Mouse (Mus musculus) R1 (cell line): ENCODE results near the gene Amt.

Experiments
- DNase-seq: peaks from one replicate; pipeline ENCODE4 v3.0.0-alpha.2; 2018; ENCODE audit warnings: low read depth, low spot score

Amt gene

GRCm38 (mm10) chr9:108338886-108339781 lies 42.5 kb downstream of the Amt start, which contains the start of gene Gpx1:
Gene Gpx1, plus strand, starts transcription at chr9:108338903.
- peak; percentile 99 for DNase-seq

- DNase-seq: peak; percentile 53
Observed at GRCm38 (mm10) chr9:108339886-108340257, 43.2 kb downstream of the Amt start.

- DNase-seq: no peak
Observed at GRCm38 (mm10) chr9:108340258-108341138, 43.8 kb downstream of the Amt start.

- DNase-seq: no peak
Observed at GRCm38 (mm10) chr9:108341139-108341475, 44.5 kb downstream of the Amt start.

- DNase-seq: no peak
Observed at GRCm38 (mm10) chr9:108341801-108342200, 45.1 kb downstream of the Amt start.

GRCm38 (mm10) chr9:108342301-108342831 lies 45.7 kb downstream of the Amt start:
- no peak for DNase-seq

- DNase-seq: no peak
Observed at GRCm38 (mm10) chr9:108343331-108343730, 46.7 kb downstream of the Amt start.

GRCm38 (mm10) chr9:108343835-108344234 lies 47.2 kb downstream of the Amt start:
- DNase-seq: no peak

GRCm38 (mm10) chr9:108344471-108344870 lies 47.8 kb downstream of the Amt start:
- DNase-seq: no peak

- DNase-seq: no peak
Observed at GRCm38 (mm10) chr9:108347024-108347423, 50.4 kb downstream of the Amt start.

- DNase-seq: peak; percentile 81
Observed at GRCm38 (mm10) chr9:108347540-108348289, 51.1 kb downstream of the Amt start, which contains the start of gene Usp4. Gene Usp4, plus strand, starts transcription at chr9:108347853.

GRCm38 (mm10) chr9:108348290-108348680 lies 51.6 kb downstream of the Amt start:
- no peak for DNase-seq

GRCm38 (mm10) chr9:108349727-108350126 lies 53.1 kb downstream of the Amt start:
- no peak for DNase-seq
